Mouse (Mus musculus): ENCODE measurements around the gene Nrxn3.
A peak's percentile ranks its signal among the peaks of the same experiment; 100 is the strongest.

Gene Nrxn3

GRCm38 (mm10) chr12:88924896-88925295 lies 202.2 kb downstream of the Nrxn3 start:
- no peak for DNase-seq (ENCODE audit: inconsistent age in 2 of 2, low spot score in 1 of 2)

DNA sequence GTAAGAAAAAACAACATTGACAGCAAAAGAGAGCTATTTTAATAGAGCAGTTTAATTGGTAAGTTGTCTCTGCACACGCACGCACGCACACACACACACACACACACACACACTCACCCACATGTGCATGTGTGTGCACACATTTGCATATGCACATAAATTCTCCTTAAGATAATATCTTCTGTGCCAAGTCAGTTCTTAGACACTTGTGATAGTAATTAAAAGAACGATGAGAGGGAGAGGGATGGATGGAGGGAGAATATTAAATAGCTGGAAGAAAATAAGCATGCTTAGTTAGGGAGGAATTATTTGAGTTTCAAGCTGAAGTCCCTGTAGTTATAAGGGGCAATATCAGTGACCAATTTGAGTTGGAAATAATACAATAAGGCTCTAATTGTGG lies 203.6 kb downstream of the Nrxn3 start:
- DNase-seq (ENCODE audit: inconsistent age in 2 of 2, low spot score in 1 of 2): no peak

GRCm38 (mm10) chr12:88931713-88932112 lies 209.0 kb downstream of the Nrxn3 start:
- no peak for DNase-seq (ENCODE audit: inconsistent age in 2 of 2, low spot score in 1 of 2)

DNA sequence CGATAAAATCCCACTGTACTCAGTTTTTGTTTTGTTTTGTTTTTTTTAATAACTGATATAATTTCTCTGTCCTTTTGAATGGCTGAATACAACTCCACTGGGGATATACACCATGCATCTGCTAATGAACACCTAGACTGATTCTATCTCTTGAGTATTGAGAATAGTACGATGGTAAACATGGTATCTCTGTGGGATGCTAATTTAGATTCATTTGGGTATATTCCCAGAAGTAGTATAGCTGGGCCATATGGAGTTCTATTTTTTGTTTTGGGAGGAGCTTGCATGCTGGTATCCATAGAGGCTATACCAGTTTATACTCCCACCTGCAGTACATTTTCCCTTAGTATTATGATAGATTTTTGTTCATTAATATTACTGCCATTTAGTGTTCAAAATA lies 217.0 kb downstream of the Nrxn3 start:
- DNase-seq (ENCODE audit: inconsistent age in 2 of 2, low spot score in 1 of 2): no peak

GRCm38 (mm10) chr12:88944967-88945366 lies 222.3 kb downstream of the Nrxn3 start:
- DNase-seq (ENCODE audit: inconsistent age in 2 of 2, low spot score in 1 of 2): no peak

DNA sequence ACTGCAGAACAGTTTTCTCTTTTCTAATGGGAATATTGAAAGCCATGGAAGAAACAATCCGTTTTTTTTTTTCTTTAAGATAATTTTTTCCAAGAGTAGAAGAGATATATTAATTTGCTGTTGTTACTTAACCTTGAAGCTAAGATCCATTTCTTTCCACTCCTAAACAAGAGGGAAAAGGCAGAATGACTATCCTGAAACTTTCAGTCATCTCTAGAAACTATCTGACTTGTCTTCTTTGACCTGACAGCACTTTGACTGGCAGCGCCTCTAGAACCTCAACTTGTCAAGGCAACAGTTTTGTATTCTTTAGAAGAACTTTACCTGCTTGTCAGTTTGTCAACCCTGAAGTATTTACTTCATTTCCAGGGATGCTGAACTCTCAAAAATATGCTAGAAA lies 227.2 kb downstream of the Nrxn3 start:
- DNase-seq (ENCODE audit: inconsistent age in 2 of 2, low spot score in 1 of 2): no peak

DNA sequence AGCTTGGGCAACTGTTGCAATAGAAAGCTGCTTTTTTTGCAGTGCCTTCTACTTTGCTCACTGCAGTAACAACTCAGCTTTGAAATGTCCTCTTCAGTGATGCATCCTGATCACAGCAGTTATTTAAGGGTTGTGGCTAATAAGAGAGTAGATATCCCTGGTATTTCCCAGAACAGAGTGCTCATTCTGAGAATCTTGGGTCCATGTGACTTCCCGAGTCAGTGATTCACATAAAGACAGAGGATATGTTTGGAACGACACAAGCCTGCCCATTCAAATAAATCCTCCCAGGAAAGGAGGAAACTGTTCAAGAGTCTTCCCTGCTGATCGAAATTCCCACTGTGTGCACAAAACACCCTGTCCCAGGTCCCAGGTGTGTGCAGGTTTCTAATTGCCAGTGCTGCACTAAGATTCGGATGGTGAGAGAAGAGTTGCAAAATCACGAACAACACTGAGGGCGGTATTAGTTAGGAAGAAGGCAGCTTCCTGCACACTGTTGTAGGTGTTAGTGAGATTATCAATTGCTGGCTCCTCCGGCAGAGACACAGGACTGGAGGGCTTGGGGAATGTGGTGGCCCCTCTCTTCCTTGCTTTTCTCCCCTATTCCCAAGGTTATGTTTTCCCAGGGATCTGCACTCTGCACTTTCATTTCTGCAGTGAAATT lies 230.4 kb downstream of the Nrxn3 start:
- DNase-seq (ENCODE audit: inconsistent age in 2 of 2, low spot score in 1 of 2): peak in 1 of 2 experiments; percentile 30

- DNase-seq (ENCODE audit: inconsistent age in 2 of 2, low spot score in 1 of 2): no peak
Measured at GRCm38 (mm10) chr12:88953801-88954200, 231.1 kb downstream of the Nrxn3 start.

DNA sequence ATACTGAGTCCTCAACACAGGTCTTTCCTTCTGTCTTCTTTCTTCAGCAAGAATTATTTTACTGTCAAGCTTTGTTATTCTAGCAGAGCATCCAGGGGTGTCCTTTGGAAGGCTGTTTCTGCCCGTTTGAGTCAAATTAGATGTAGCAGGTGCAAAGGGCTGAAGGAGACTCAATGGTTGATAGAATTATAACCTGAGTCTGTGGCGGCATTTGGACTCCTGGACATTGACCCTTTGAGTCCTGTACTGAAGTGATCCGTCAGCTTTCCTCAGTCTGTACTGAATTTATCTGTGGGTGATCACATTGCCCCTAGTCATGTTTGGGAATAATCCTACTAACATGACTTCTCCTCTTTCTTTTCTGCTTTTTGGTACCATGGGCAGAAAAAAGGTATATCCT lies 234.8 kb downstream of the Nrxn3 start:
- DNase-seq (ENCODE audit: inconsistent age in 2 of 2, low spot score in 1 of 2): no peak

- no peak for DNase-seq (ENCODE audit: inconsistent age in 2 of 2, low spot score in 1 of 2)
Measured at GRCm38 (mm10) chr12:88960817-88961216, 238.1 kb downstream of the Nrxn3 start.

DNA sequence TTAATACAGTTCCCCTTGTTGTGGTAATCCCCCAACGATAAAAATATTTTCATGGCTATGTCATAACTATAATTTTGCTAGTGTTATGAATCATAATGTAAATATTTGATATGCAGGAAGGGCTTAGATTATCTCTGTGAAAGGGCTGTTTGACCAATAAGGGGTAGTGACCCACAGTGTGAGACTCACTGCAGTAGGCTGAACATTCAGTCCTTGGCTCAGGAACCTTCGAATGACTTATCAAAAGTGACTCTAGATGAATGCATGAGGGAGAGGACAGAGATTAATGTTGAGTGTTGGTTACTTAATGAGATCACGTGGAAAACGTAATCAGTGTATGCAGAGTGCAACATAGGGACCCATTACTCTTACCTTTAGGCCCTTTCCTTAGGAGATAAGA lies 243.7 kb downstream of the Nrxn3 start:
- no peak for DNase-seq (ENCODE audit: inconsistent age in 2 of 2, low spot score in 1 of 2)

- peak; percentile 28 to 69 for DNase-seq (ENCODE audit: inconsistent age in 2 of 2, low spot score in 1 of 2)
Measured at GRCm38 (mm10) chr12:88976621-88977020, 253.9 kb downstream of the Nrxn3 start.

GRCm38 (mm10) chr12:88983688-88984330 lies 261.1 kb downstream of the Nrxn3 start:
- peak in 1 of 2 experiments; percentile 7 for DNase-seq (ENCODE audit: inconsistent age in 2 of 2, low spot score in 1 of 2)

GRCm38 (mm10) chr12:88984375-88984774 lies 261.7 kb downstream of the Nrxn3 start:
- peak in 1 of 2 experiments; percentile 19 for DNase-seq (ENCODE audit: inconsistent age in 2 of 2, low spot score in 1 of 2)

DNA sequence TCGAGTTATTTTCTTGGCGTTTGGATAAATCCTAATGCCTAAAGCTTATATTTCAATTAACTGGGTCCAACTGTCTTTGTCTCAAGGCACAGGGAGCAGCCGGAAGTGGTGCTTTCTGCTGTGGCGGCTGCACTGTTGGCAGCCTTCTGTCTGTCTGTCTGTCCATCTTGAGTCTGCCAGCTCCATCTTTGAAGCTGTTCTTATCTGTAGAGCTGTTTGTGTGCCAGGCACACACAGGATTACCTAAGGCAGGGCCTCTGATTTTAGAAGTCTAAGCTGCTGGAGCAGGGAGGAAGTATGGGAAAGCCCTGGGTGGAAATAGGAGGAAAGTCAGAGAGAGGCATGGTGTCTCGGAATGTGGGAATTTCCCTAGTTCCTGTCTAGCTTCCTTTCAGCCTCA lies 262.1 kb downstream of the Nrxn3 start:
- no peak for DNase-seq (ENCODE audit: inconsistent age in 2 of 2, low spot score in 1 of 2)

DNA sequence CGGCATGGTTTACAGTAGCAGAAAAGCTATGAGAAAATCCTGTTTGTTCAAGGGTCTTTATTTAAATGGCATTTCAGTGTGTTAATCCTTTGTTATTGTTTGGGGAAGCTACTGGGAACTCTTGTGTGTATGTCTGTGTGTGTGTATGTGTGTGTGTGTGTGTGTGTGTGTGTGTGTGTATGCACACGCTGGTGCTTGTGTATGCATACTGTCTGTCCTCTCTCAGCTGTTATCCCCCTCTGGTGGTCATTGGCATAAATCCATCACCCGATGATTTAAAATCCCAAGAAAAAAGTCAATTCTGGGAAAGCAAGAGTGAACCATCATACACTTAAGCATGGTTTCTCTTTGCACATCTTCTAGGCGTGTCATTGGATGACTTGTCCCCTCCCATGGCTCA lies 264.4 kb downstream of the Nrxn3 start:
- no peak for DNase-seq (ENCODE audit: inconsistent age in 2 of 2, low spot score in 1 of 2)

DNA sequence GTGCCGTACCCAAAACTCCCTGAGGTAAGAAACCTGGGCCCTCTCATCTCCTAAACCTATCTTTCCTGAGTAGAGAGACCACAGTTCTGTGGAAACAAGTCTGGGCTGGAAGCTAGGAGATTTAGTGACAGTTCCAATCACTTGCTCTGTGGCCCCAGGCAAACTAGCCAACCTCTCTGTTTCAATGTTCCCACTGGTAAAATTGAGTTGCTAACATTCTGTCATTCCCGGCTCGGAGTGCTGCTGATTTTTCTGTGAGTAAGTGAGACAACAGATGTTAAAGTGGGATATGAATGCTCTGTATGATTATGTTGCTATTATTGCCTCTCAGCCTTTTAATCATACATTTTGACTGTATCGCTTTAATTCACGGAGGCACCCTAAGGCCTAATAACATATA lies 268.1 kb downstream of the Nrxn3 start:
- no peak for DNase-seq (ENCODE audit: inconsistent age in 2 of 2, low spot score in 1 of 2)

GRCm38 (mm10) chr12:88992141-88992540 lies 269.5 kb downstream of the Nrxn3 start:
- DNase-seq (ENCODE audit: inconsistent age in 2 of 2, low spot score in 1 of 2): peak in 1 of 2 experiments; percentile 67

DNA sequence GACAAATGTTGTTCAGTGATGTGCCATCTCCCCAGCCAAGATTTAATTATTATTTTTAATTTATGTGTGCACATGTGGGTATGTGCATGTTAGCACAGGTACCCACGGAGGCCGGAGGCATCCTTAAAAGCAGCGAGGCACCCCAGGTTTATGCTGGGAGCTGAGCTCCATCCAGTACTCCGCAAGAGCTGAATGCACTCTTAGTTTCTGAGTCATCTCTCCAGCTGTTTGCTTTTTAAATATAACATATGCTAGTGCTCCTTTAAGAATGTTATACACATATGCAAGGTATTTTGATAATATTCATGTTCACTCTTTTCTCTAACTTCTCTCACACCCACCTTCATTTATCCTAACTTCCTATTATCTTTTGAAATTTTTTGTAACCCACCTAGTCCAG lies 271.1 kb downstream of the Nrxn3 start:
- no peak for DNase-seq (ENCODE audit: inconsistent age in 2 of 2, low spot score in 1 of 2)

DNA sequence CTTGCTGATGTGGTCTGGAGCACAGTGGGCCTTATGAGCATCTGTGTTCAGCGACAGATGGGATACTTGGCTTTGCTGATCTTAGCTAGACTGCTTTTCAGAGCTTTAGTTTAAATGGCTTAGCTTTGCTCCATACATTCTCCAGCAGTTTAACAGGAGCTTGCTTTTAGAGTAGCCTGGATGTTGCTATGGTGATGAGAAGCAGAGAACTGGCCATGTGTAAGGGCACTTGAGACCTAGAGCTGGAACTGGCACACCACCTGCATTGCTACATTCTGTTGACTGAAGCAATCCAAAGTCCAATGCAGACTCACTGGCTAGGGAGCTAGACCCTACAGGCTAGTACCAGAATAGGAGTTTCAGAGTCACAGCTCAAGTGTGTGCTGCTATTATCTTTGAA lies 293.8 kb downstream of the Nrxn3 start:
- no peak for DNase-seq (ENCODE audit: inconsistent age in 2 of 2, low spot score in 1 of 2)

DNA sequence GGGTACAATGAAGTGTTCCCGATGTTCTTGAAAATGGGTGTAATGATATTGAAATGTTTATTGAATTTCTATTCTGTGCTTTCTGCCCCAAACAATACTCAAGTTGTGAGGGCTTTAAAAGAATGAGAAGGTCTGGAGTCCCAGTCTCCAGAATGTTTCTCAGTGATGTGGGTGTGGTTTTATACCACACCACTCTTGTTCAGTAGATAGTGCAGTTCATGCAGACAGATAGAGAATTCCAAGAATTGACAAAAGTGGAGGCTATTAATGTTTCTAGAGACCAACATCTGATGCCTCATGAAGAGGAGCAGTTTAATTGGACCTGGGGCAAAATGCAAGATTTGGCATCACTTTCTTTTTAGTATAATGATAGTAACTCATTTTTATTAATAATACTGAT lies 302.5 kb downstream of the Nrxn3 start:
- DNase-seq (ENCODE audit: inconsistent age in 2 of 2, low spot score in 1 of 2): no peak

- no peak for DNase-seq (ENCODE audit: inconsistent age in 2 of 2, low spot score in 1 of 2)
Measured at GRCm38 (mm10) chr12:89035984-89036618, 313.4 kb downstream of the Nrxn3 start.
